16 mouse cellular contexts compared by ENCODE assay signal in the genomic region with DNA sequence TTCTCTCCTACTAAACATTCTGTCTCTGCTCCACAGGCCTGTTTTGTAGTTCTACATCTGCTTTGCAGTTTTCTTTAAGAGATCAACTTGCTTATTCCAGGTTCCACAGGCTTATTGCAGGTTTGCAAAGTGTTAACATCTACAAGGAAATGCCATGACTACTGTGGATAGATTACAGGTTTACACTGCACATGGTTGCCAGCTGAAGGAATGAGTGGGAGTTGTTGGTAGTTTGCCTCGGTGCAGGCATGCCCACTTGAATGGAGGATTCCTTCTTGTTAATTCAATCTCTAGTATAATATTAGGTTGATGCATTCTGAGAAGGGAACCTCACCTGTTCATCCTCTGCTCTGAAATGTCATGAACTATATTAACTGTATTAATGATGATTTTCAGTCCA.
"Had no signal": no experiment of that assay in that cellular context is flagged by ENCODE, and none has a peak within 500 bp of the region (broad histone marks: within the 10 kb centered on the region; RNA-seq: fewer than 3 reads in every experiment).

No protein-coding gene starts in this region.

- H3K27me3 ChIP-seq: liver, embryonic 13.5 days; neural tube, embryonic 12.5 days; neural tube, embryonic 15.5 days had no signal

- H3K9me3 ChIP-seq: liver, embryonic 13.5 days; neural tube, embryonic 12.5 days; neural tube, embryonic 15.5 days had no signal

- H3K27ac ChIP-seq: liver, embryonic 13.5 days; neural tube, embryonic 12.5 days; neural tube, embryonic 15.5 days; stomach, postnatal 0 days had no signal

- H3K9ac ChIP-seq: liver, embryonic 13.5 days; neural tube, embryonic 12.5 days; neural tube, embryonic 15.5 days had no signal

- H3K4me1 ChIP-seq: liver, embryonic 13.5 days; neural tube, embryonic 12.5 days; neural tube, embryonic 15.5 days had no signal

- H3K36me3 ChIP-seq: liver, embryonic 13.5 days; neural tube, embryonic 12.5 days; neural tube, embryonic 15.5 days had no signal

- H3K4me2 ChIP-seq: liver, embryonic 13.5 days; midbrain, embryonic 11.5 days; neural tube, embryonic 12.5 days; neural tube, embryonic 15.5 days had no signal

- ATAC-seq: inflammation-experienced regulatory T-cells, adult 6 months; intestine, embryonic 16.5 days had no signal

- H3K4me3 ChIP-seq: liver, embryonic 13.5 days; neural tube, embryonic 12.5 days; neural tube, embryonic 15.5 days had no signal

- DNase-seq: kidney, adult 18-20 months; kidney, postnatal 10 days; kidney, postnatal 36 days; liver, embryonic 13.5 days; lung, adult 2 months; lung, postnatal 14 days; lung, postnatal 4 days; midbrain, embryonic 14.5 days; right cerebral cortex, postnatal 4 days; thymus, postnatal 25 days had no signal
